Mouse (Mus musculus): ENCODE results near the gene Rbfox3. TPM values are rescaled to one million over a fixed set of nuclear protein-coding genes. Genes with fewer than 3 reads are reported as not detected.

The Rbfox3 gene
- total and polyA plus RNA-seq, 3 experiments, result not detected

- H3K79me2 ChIP-seq (replicated peaks; ENCODE audit: control insufficient read depth, extremely low read depth, insufficient read depth, poor library complexity, severe bottlenecking), result no peaks in the 10 kb centered on the region
- H3K36me3 ChIP-seq (replicated peaks in 1 of 2; ENCODE audit: control insufficient read depth in 1 of 2, insufficient read depth in 1 of 2, low read length in 1 of 2), result no peaks in the 10 kb centered on the region
- in situ Hi-C loops (cut with MboI; ENCODE audit: low pct_ligation_motif_present, low pct_unique_long_range_greater_than_20kb, low sequenced_read_pairs) (no loop called here), dilution Hi-C loops (cut with MboI; ENCODE audit: extremely low pct_ligation_motif_present, extremely low pct_unique_long_range_greater_than_20kb, low sequenced_read_pairs) (no loop called here)
- no peak overlapping the region for H3K9ac ChIP-seq (ENCODE audit: insufficient read depth, low read depth)
- H3K27ac ChIP-seq (ENCODE audit: insufficient read depth, low read depth), result no peak overlapping the region
- no peaks in the 10 kb centered on the region for H3K4me1 ChIP-seq (ENCODE audit: control insufficient read depth in 1 of 2, insufficient read depth in 2 of 2)
- H3K9me3 ChIP-seq (replicated peaks; ENCODE audit: low read length), result no peaks in the 10 kb centered on the region
- TF ChIP-seq ZC3H11A (IDR thresholded peaks at IDR 0.05; ENCODE audit: low read depth, low read length) (no peak), UBTF (IDR thresholded peaks at IDR 0.05; ENCODE audit: low read depth, low read length) (no peak)
- no peak for DNase-seq (ENCODE audit: extremely low read depth)
- no peak overlapping the region for H3K4me3 ChIP-seq (replicated peaks in 1 of 3; ENCODE audit: low read depth in 2 of 3, low read length in 2 of 3, poor library complexity in 1 of 3)
- H3K4me2 ChIP-seq (ENCODE audit: insufficient read depth, low read depth, poor library complexity, severe bottlenecking), result no peak overlapping the region
- peaks cover 82% of the 10 kb centered on the region for H3K27me3 ChIP-seq (replicated peaks)
Measured at GRCm38 (mm10) chr11:118663305-118663704, 248.1 kb downstream of the Rbfox3 start.

GRCm38 (mm10) chr11:118659305-118659704 lies 252.1 kb downstream of the Rbfox3 start:
- Histone ChIP-seq H3K36me3 (replicated peaks in 1 of 2; ENCODE audit: control insufficient read depth in 1 of 2, insufficient read depth in 1 of 2, low read length in 1 of 2) (no peaks in the 10 kb centered on the region), H3K4me2 (ENCODE audit: insufficient read depth, low read depth, poor library complexity, severe bottlenecking) (no peak overlapping the region), H3K4me3 (replicated peaks in 1 of 3; ENCODE audit: low read depth in 2 of 3, low read length in 2 of 3, poor library complexity in 1 of 3) (no peak overlapping the region), H3K79me2 (replicated peaks; ENCODE audit: control insufficient read depth, extremely low read depth, insufficient read depth, poor library complexity, severe bottlenecking) (no peaks in the 10 kb centered on the region), H3K9ac (ENCODE audit: insufficient read depth, low read depth) (no peak overlapping the region), H3K27me3 (replicated peaks) (peaks cover 83% of the 10 kb centered on the region), H3K4me1 (ENCODE audit: control insufficient read depth in 1 of 2, insufficient read depth in 2 of 2) (no peaks in the 10 kb centered on the region), H3K27ac (ENCODE audit: insufficient read depth, low read depth) (no peak overlapping the region), H3K9me3 (replicated peaks; ENCODE audit: low read length) (no peaks in the 10 kb centered on the region)
- dilution Hi-C loops (cut with MboI; ENCODE audit: extremely low pct_ligation_motif_present, extremely low pct_unique_long_range_greater_than_20kb, low sequenced_read_pairs), result no loop called here
- no peak for TF ChIP-seq ETS1 (conservative IDR thresholded peaks at IDR 0.05; ENCODE audit: low read depth, low read length)
- no peak for TF ChIP-seq HCFC1 (IDR thresholded peaks at IDR 0.05; ENCODE audit: low read depth, low read length)
- TF ChIP-seq CTCF (conservative IDR thresholded peaks at IDR 0.05 in 1 of 2, IDR thresholded peaks at IDR 0.05 in 1 of 2; ENCODE audit: low read depth in 2 of 2, low read length in 2 of 2), result peak in 1 of 2 experiments; percentile 66; a peak in 2 of 4 replicates
- no peak for TF ChIP-seq GABPA (IDR thresholded peaks at IDR 0.05; ENCODE audit: insufficient replicate concordance, low read depth, low read length)
- TF ChIP-seq USF1 (IDR thresholded peaks at IDR 0.05; ENCODE audit: low read depth, low read length), result no peak
- no peak for TF ChIP-seq RCOR1 (conservative IDR thresholded peaks at IDR 0.05; ENCODE audit: low read depth, low read length)
- no peak for TF ChIP-seq MAX (IDR thresholded peaks at IDR 0.05; ENCODE audit: low read length)
- no peak for TF ChIP-seq ZNF384 (IDR thresholded peaks at IDR 0.05; ENCODE audit: low read depth, low read length)
- no peak for TF ChIP-seq CHD1 (IDR thresholded peaks at IDR 0.05; ENCODE audit: low read depth, low read length)
- TF ChIP-seq SMC3 (IDR thresholded peaks at IDR 0.05; ENCODE audit: low read depth, low read length), result peak; percentile 37
- TF ChIP-seq ELF1 (IDR thresholded peaks at IDR 0.05; ENCODE audit: low read depth, low read length), result no peak
- TF ChIP-seq ZC3H11A (IDR thresholded peaks at IDR 0.05; ENCODE audit: low read depth, low read length), result no peak
- peak; percentile 73 for DNase-seq (ENCODE audit: extremely low read depth)
- in situ Hi-C loops (cut with MboI; ENCODE audit: low pct_ligation_motif_present, low pct_unique_long_range_greater_than_20kb, low sequenced_read_pairs), result no loop called here

- in situ Hi-C loops (cut with MboI; ENCODE audit: low pct_ligation_motif_present, low pct_unique_long_range_greater_than_20kb, low sequenced_read_pairs), result no loop called here
- Histone ChIP-seq H3K79me2 (replicated peaks; ENCODE audit: control insufficient read depth, extremely low read depth, insufficient read depth, poor library complexity, severe bottlenecking) (no peaks in the 10 kb centered on the region), H3K36me3 (replicated peaks in 1 of 2; ENCODE audit: control insufficient read depth in 1 of 2, insufficient read depth in 1 of 2, low read length in 1 of 2) (no peaks in the 10 kb centered on the region), H3K27ac (ENCODE audit: insufficient read depth, low read depth) (no peak overlapping the region), H3K9me3 (replicated peaks; ENCODE audit: low read length) (no peaks in the 10 kb centered on the region), H3K4me2 (ENCODE audit: insufficient read depth, low read depth, poor library complexity, severe bottlenecking) (no peak overlapping the region), H3K9ac (ENCODE audit: insufficient read depth, low read depth) (no peak overlapping the region), H3K4me1 (ENCODE audit: control insufficient read depth in 1 of 2, insufficient read depth in 2 of 2) (0 out of 4 replicates have a peak, but pooled peaks cover 0 to 4% of the 10 kb centered on the region in 2 experiments), H3K4me3 (replicated peaks in 1 of 3; ENCODE audit: low read depth in 2 of 3, low read length in 2 of 3, poor library complexity in 1 of 3) (no peak overlapping the region), H3K27me3 (replicated peaks) (peaks cover 92% of the 10 kb centered on the region)
- no peak for DNase-seq (ENCODE audit: extremely low read depth)
- dilution Hi-C loops (cut with MboI; ENCODE audit: extremely low pct_ligation_motif_present, extremely low pct_unique_long_range_greater_than_20kb, low sequenced_read_pairs), result no loop called here
- TF ChIP-seq JUN (IDR thresholded peaks at IDR 0.05; ENCODE audit: insufficient read depth, low read depth, low read length) (no peak), EP300 (IDR thresholded peaks at IDR 0.05; ENCODE audit: low read length) (no peak), CHD1 (IDR thresholded peaks at IDR 0.05; ENCODE audit: low read depth, low read length) (no peak)
Measured at GRCm38 (mm10) chr11:118655833-118656232, 255.6 kb downstream of the Rbfox3 start.

Data from CH12.LX (cell line).